Mouse (Mus musculus) effector memory CD4-positive, alpha-beta T cell, adult 5 months (primary cell): ENCODE measurements around the gene Sec62. TPM values are rescaled to one million over a fixed set of nuclear protein-coding genes. Genes with fewer than 3 reads are reported as not detected.

ENCODE experiments used
- polyA plus RNA-seq: library from polyadenylated mRNA; unstranded; fragments of 100-300 nt; shearing (Covaris generic); gene quantifications from one replicate; pipeline ENCODE4 v1.2.1, GENCODE M21; 2017

Sec62 gene
- 124 TPM for polyA plus RNA-seq

GRCm38 (mm10) chr3:30792737-30793402 lies at the start of gene Sec62:
Gene Sec62, plus strand, starts transcription at chr3:30792875.

DNA sequence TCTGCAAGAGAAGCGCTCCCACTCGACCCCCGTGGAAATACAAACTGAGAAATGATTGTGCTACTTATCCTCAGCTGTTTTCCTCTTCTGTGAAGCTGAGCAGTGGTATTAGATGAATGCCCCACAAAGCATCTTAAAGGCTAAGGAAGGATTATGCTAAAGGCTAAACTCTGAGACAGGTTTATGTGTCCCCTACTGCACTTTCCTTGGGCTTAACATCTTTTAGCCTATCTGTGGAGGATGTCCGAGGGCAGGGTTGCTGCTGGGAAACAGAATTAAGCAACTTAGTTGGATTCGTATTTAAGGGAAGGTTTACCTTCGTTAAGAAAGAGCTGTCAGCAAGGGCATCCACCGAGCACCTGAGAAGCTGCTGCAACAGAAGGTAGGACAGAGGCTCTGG lies 46.7 kb upstream of the Sec62 start, which contains the start of gene Samd7:
TSS of gene Samd7 (plus strand) at position 288 of the 400 bp plus-strand sequence.

GRCm38 (mm10) chr3:30855604-30856458 lies 63.2 kb downstream of the Sec62 start, which contains the start of gene Gpr160:
Gene Gpr160, plus strand, starts transcription at chr3:30855950.

Other genes starting within 250 kb of the Sec62 start
- gene Mecom, start 244.9 kb upstream of the Sec62 start, polyA plus RNA-seq, result 0.45 TPM
- gene Actrt3, start 192.9 kb upstream of the Sec62 start, polyA plus RNA-seq, result 1.1 TPM
- gene Mynn, start 190.8 kb upstream of the Sec62 start, polyA plus RNA-seq, result 50.3 TPM
- not detected for gene Lrriq4, start 148.4 kb upstream of the Sec62 start, polyA plus RNA-seq
- not detected for gene Lrrc34, start 145.0 kb upstream of the Sec62 start, polyA plus RNA-seq
- 0.11 TPM for gene Lrrc31, start 93.0 kb upstream of the Sec62 start, polyA plus RNA-seq
- gene Samd7, start 46.6 kb upstream of the Sec62 start, polyA plus RNA-seq, result not detected
- 2.7 TPM for gene Gpr160, start 63.1 kb downstream of the Sec62 start, polyA plus RNA-seq
- gene Phc3, start 176.5 kb downstream of the Sec62 start, polyA plus RNA-seq, result 33.3 TPM
- 11.4 TPM for gene Prkci, start 202.9 kb downstream of the Sec62 start, polyA plus RNA-seq